Mouse (Mus musculus) CH12.LX (cell line): ENCODE results near the gene Mad2l2. TPM values are rescaled to one million over a fixed set of nuclear protein-coding genes. Genes with fewer than 3 reads are reported as not detected.

Experiments
- DNase-seq: peaks from one replicate; pipeline ENCODE4 v3.0.0-alpha.2; 2013; ENCODE audit errors: extremely low read depth
- H3K27ac ChIP-seq: 2 replicates; pipeline ENCODE4 v1.5.1; 2012; ENCODE audit warnings: low read depth, mild to moderate bottlenecking, control low read depth, moderate library complexity; ENCODE audit not compliant: insufficient read depth
- H3K27me3 ChIP-seq: replicated peaks from 2 replicates; pipeline ENCODE3; 2012; ENCODE audit warnings: inconsistent platforms
- H3K36me3 ChIP-seq, 2 experiments: replicated peaks in 1 of 2; 2 replicates each; pipeline versions ENCODE3 to v1.6.1; 2012; ENCODE audit warnings: inconsistent platforms in 1 of 2, low read length in 1 of 2, mild to moderate bottlenecking in 1 of 2, mixed read lengths in 1 of 2, moderate library complexity in 1 of 2; ENCODE audit not compliant: control insufficient read depth in 1 of 2, insufficient read depth in 1 of 2
- H3K4me1 ChIP-seq, 2 experiments: 2 replicates each; pipeline ENCODE4 v1.6.1; 2012; ENCODE audit warnings: inconsistent platforms in 1 of 2, moderate library complexity in 1 of 2; ENCODE audit not compliant: insufficient read depth in 2 of 2, control insufficient read depth in 1 of 2
- H3K4me2 ChIP-seq: 2 replicates; pipeline ENCODE4 v1.6.1; 2012; ENCODE audit warnings: low read depth, mild to moderate bottlenecking, control low read depth; ENCODE audit not compliant: poor library complexity, insufficient read depth, severe bottlenecking
- H3K4me3 ChIP-seq, 3 experiments: fragments of 150-350 bp in 1 of 3; sonication (generic) in 1 of 3; replicated peaks in 1 of 3; 2 replicates each; pipeline versions ENCODE3 to v1.5.1; 2011 to 2012; ENCODE audit warnings: low read depth in 2 of 3, low read length in 2 of 3, mild to moderate bottlenecking in 2 of 3, moderate library complexity in 2 of 3, control low read depth in 1 of 3, improper control_type of control experiment in 1 of 3, inconsistent platforms in 1 of 3, mixed read lengths in 1 of 3; ENCODE audit not compliant: poor library complexity in 1 of 3
- H3K79me2 ChIP-seq: replicated peaks from 2 replicates; pipeline ENCODE4 v1.6.1; 2012; ENCODE audit warnings: mild to moderate bottlenecking, moderate library complexity; ENCODE audit not compliant: control insufficient read depth, poor library complexity, insufficient read depth, severe bottlenecking; ENCODE audit errors: extremely low read depth
- H3K9ac ChIP-seq: 2 replicates; pipeline ENCODE4 v1.6.1; 2012; ENCODE audit warnings: low read depth, mild to moderate bottlenecking, control low read depth, moderate library complexity; ENCODE audit not compliant: insufficient read depth
- H3K9me3 ChIP-seq: replicated peaks from 2 replicates; pipeline ENCODE3; 2012; ENCODE audit warnings: low read length, inconsistent platforms, mixed read lengths
- CHD1 ChIP-seq: IDR thresholded peaks from 2 replicates; pipeline ENCODE4 v1.6.1; 2012; ENCODE audit warnings: low read depth, low read length, improper control_type of control experiment, inconsistent platforms
- CHD2 ChIP-seq: IDR thresholded peaks from 2 replicates; pipeline ENCODE4 v1.6.1; 2011; ENCODE audit warnings: low read length, improper control_type of control experiment
- CTCF ChIP-seq, 2 experiments: IDR thresholded peaks in 1 of 2; conservative IDR thresholded peaks in 1 of 2; 2 replicates each; pipeline ENCODE4 v1.5.1; 2011 to 2012; ENCODE audit warnings: low read depth in 2 of 2, low read length in 2 of 2, improper control_type of control experiment in 1 of 2, inconsistent platforms in 1 of 2, mild to moderate bottlenecking in 1 of 2, moderate library complexity in 1 of 2
- E2F4 ChIP-seq: IDR thresholded peaks from 2 replicates; pipeline ENCODE4 v1.6.1; 2011; ENCODE audit warnings: low read depth, low read length, improper control_type of control experiment; ENCODE audit not compliant: insufficient replicate concordance
- ELF1 ChIP-seq: IDR thresholded peaks from 2 replicates; pipeline ENCODE4 v1.6.1; 2014; ENCODE audit warnings: low read depth, mild to moderate bottlenecking, inconsistent platforms, low read length, improper control_type of control experiment
- ETS1 ChIP-seq: conservative IDR thresholded peaks from 2 replicates; pipeline ENCODE4 v1.6.1; 2012; ENCODE audit warnings: low read depth, mild to moderate bottlenecking, inconsistent platforms, low read length, improper control_type of control experiment, moderate library complexity
- GABPA ChIP-seq: IDR thresholded peaks from 2 replicates; pipeline ENCODE4 v1.6.1; 2012; ENCODE audit warnings: low read depth, low read length, improper control_type of control experiment, inconsistent platforms; ENCODE audit not compliant: insufficient replicate concordance
- KAT2A ChIP-seq: IDR thresholded peaks from 2 replicates; pipeline ENCODE4 v1.6.1; 2012; ENCODE audit warnings: low read length, improper control_type of control experiment, inconsistent platforms; ENCODE audit not compliant: insufficient replicate concordance
- MAZ ChIP-seq: IDR thresholded peaks from 2 replicates; pipeline ENCODE4 v1.6.1; 2012; ENCODE audit warnings: low read depth, mild to moderate bottlenecking, inconsistent platforms, low read length, improper control_type of control experiment, moderate library complexity
- MYC ChIP-seq: IDR thresholded peaks from 2 replicates; pipeline ENCODE4 v1.6.1; 2011; ENCODE audit warnings: low read depth, mild to moderate bottlenecking, improper control_type of control experiment, low read length
- NRF1 ChIP-seq: IDR thresholded peaks from 2 replicates; pipeline ENCODE4 v1.6.1; 2014; ENCODE audit warnings: low read depth, mild to moderate bottlenecking, inconsistent platforms, low read length, improper control_type of control experiment, moderate library complexity
- POLR2A ChIP-seq: IDR thresholded peaks from 2 replicates; pipeline ENCODE4 v1.6.1; 2011; ENCODE audit warnings: low read depth, mild to moderate bottlenecking, improper control_type of control experiment, low read length
- POLR2AphosphoS2 ChIP-seq: IDR thresholded peaks from 2 replicates; pipeline ENCODE4 v1.6.1; 2011; ENCODE audit warnings: low read depth, low read length, improper control_type of control experiment
- RCOR1 ChIP-seq: conservative IDR thresholded peaks from 2 replicates; pipeline ENCODE4 v1.6.1; 2012; ENCODE audit warnings: low read depth, mild to moderate bottlenecking, inconsistent platforms, low read length, improper control_type of control experiment
- SMC3 ChIP-seq: IDR thresholded peaks from 2 replicates; pipeline ENCODE4 v1.6.1; 2011; ENCODE audit warnings: low read depth, low read length, improper control_type of control experiment
- TBP ChIP-seq: conservative IDR thresholded peaks from 2 replicates; pipeline ENCODE4 v1.6.1; 2011; ENCODE audit warnings: low read depth, low read length, improper control_type of control experiment
- UBTF ChIP-seq: IDR thresholded peaks from 2 replicates; pipeline ENCODE4 v1.6.1; 2012; ENCODE audit warnings: low read depth, mild to moderate bottlenecking, inconsistent platforms, low read length, improper control_type of control experiment, moderate library complexity
- USF2 ChIP-seq: conservative IDR thresholded peaks from 2 replicates; pipeline ENCODE4 v1.6.1; 2011; ENCODE audit warnings: low read depth, low read length, improper control_type of control experiment
- ZMIZ1 ChIP-seq: IDR thresholded peaks from 2 replicates; pipeline ENCODE4 v1.6.1; 2012; ENCODE audit warnings: low read depth, mild to moderate bottlenecking, inconsistent platforms, low read length, improper control_type of control experiment
- dilution Hi-C: fragments of 300-500 bp; cut with MboI; formaldehyde crosslinking; loops from 2 replicates; pipeline ENCODE4 v1.14.3; 2020; ENCODE audit warnings: low sequenced_read_pairs; ENCODE audit not compliant: extremely low pct_unique_long_range_greater_than_20kb, extremely low pct_ligation_motif_present
- in situ Hi-C: fragments of 300-500 bp; cut with MboI; formaldehyde crosslinking; loops from 3 replicates; pipeline ENCODE4 v1.14.3; 2019; ENCODE audit warnings: low sequenced_read_pairs, low pct_ligation_motif_present, low pct_unique_long_range_greater_than_20kb, mixed read lengths
- polyA plus RNA-seq: library from polyadenylated mRNA; unstranded; fragments of >175 nt; gene quantifications from 2 replicates; pipeline ENCODE4 v1.2.1, GENCODE M21; 2012; ENCODE audit warnings: low read depth; ENCODE audit not compliant: insufficient read length
- total RNA-seq, 2 experiments: library from RNA; depleted of rRNA; stranded (reverse); fragments of 300-350 nt in 1 of 2; fragments of >200 nt in 1 of 2; gene quantifications; 2 replicates each; pipeline ENCODE4 v1.2.3; 2012 to 2014

The Mad2l2 gene
- total RNA-seq (2012; rRNA removed) (39.4 and 43.3 TPM in 2 replicates), total RNA-seq (2014; rRNA removed) (21.0 and 23.1 TPM in 2 replicates), polyA plus RNA-seq (36.5 and 40.9 TPM in 2 replicates)

- H3K9ac ChIP-seq, result no peak within 1 kb of the TSS
- TF ChIP-seq MAZ, result no peak
- no peak for TF ChIP-seq TBP
- DNase-seq, result no peak
- no peak within 1 kb of the TSS for H3K27ac ChIP-seq
- H3K79me2 ChIP-seq, result no peaks in the 10 kb centered on the region
- no peaks in the 10 kb centered on the region for H3K36me3 ChIP-seq
- peaks cover 87% of the 10 kb centered on the region for H3K27me3 ChIP-seq
- no peak within 1 kb of the TSS for H3K4me3 ChIP-seq
- in situ Hi-C loops (no loop called here), dilution Hi-C loops (no loop called here)
- peaks cover 0 to 6% of the 10 kb centered on the region in 2 experiments; a peak in 2 of 4 replicates for H3K4me1 ChIP-seq
- no peak within 1 kb of the TSS for H3K4me2 ChIP-seq
- no peaks in the 10 kb centered on the region for H3K9me3 ChIP-seq
Observed at GRCm38 (mm10) chr4:148130133-148130532, at the start of gene Mad2l2. Gene Mad2l2 (plus strand): TSS chr4:148130384.

DNA sequence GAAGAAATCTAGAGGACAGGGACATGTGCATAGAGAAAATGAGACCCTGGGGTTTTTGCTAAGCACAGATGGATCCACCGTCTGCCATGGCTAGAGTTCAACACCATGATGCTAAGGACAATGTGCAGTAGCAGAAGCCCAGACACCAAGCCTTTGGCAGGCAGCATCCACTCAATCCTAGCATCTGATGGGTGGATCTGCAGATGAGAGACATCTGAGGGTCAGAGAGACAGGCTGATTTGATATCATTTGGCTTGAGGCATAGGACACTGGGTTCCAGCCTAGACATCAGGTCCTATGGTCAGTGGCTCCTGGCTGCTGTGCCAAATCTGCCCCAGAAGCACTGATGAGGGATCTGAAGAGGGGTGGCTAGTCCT lies 49.6 kb upstream of the Mad2l2 start:
- Histone ChIP-seq H3K4me1 (no peaks in the 10 kb centered on the region), H3K27ac (no peak overlapping the region), H3K9me3 (no peaks in the 10 kb centered on the region), H3K79me2 (no peaks in the 10 kb centered on the region), H3K9ac (no peak overlapping the region), H3K4me3 (no peak overlapping the region), H3K27me3 (no peaks in the 10 kb centered on the region), H3K4me2 (no peak overlapping the region), H3K36me3 (peaks cover 28 to 42% of the 10 kb centered on the region in 2 experiments)
- in situ Hi-C loops, result no loop called here
- dilution Hi-C loops, result no loop called here
- DNase-seq, result no peak
- no peak for TF ChIP-seq UBTF
- no peak for TF ChIP-seq CTCF (conservative IDR thresholded peaks at IDR 0.05 in 1 of 2, IDR thresholded peaks at IDR 0.05 in 1 of 2; ENCODE audit: low read depth in 2 of 2, low read length in 2 of 2)
- TF ChIP-seq CHD2, result no peak
- TF ChIP-seq KAT2A, result no peak
- TF ChIP-seq CHD1, result no peak

DNA sequence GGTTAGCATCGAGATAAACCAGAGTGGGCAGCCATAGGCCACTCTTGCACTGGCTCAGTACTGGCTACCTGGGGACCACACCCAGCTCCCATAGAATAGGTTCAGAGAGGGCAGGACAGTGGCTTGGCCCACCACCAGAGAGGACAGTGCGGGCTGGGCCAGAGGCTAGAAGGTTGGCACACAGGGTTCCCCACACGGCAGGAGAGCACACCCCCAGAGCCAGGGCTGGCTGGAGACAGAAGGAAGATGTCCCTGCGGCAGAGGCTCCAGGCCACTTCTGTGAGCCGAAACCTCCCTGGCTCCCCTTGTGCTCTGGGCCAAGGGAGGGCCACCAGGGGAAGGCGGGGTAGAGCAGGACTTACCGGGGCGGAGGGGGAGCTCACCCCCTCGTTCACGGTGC lies 49.0 kb upstream of the Mad2l2 start:
- no peak for DNase-seq
- dilution Hi-C loops (no loop called here), in situ Hi-C loops (no loop called here)
- H3K4me1 ChIP-seq, result no peaks in the 10 kb centered on the region
- H3K27me3 ChIP-seq, result no peaks in the 10 kb centered on the region
- H3K4me2 ChIP-seq, result no peak overlapping the region
- H3K36me3 ChIP-seq, result peaks cover 28 to 42% of the 10 kb centered on the region in 2 experiments
- H3K4me3 ChIP-seq, result no peak overlapping the region
- no peaks in the 10 kb centered on the region for H3K79me2 ChIP-seq
- no peak overlapping the region for H3K9ac ChIP-seq
- no peak overlapping the region for H3K27ac ChIP-seq
- H3K9me3 ChIP-seq, result no peaks in the 10 kb centered on the region
- TF ChIP-seq ZMIZ1 (no peak), CHD1 (no peak), USF2 (no peak), SMC3 (no peak), ETS1 (no peak), CHD2 (no peak), TBP (no peak), GABPA (no peak), ELF1 (no peak), E2F4 (no peak), RCOR1 (no peak), POLR2A (no peak), MYC (no peak), POLR2AphosphoS2 (no peak), NRF1 (no peak)
